Mouse (Mus musculus) spleen, adult 2 months (tissue): ENCODE measurements at regions not wholly inside any gene's neighbourhood (a gene's known extent, or its start where the extent isn't known, plus 50 kb on each side); places are given as distances from the start of the nearest gene placed in this dataset.

ENCODE experiments used
- CTCF ChIP-seq: fragments of 200-500 bp; IDR thresholded peaks from 2 replicates; pipeline ENCODE4 v1.5.1; 2011; ENCODE audit warnings: mild to moderate bottlenecking, inconsistent platforms; ENCODE audit not compliant: insufficient read depth, insufficient read length, insufficient replicate concordance; ENCODE audit errors: extremely low read depth
- POLR2A ChIP-seq: fragments of 200-500 bp; IDR thresholded peaks from 2 replicates; pipeline ENCODE4 v1.6.1; 2011; ENCODE audit warnings: low read depth, low read length, inconsistent platforms

DNA sequence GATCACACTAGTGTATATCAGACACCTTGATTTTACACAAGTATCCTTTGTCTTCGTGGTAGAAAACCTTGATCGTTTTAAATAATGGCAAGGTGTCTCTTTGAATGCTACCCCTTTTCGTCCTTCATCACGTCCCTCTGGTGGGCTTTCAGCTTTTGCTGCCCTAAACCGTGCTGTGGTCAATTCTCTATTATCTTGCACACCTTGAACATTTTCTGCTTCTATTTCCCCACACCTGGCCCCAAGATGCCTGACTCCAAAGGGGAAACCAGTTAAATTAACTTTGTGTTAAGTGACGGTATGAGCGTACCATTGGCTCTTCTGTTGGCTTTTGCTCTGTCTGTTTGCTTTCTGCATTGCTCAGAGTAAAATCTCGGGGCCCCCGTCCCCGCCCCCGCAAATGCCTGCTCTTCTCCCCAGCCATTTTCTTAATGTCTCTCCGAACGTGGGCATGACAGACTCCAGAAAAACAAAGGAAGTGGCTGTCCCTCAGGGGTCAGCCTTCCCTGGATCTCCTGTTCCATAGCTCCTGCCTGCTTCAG is 74.2 kb upstream of the Zfp217 start:
- no peak for TF ChIP-seq CTCF
- no peak for TF ChIP-seq POLR2A
